Mouse (Mus musculus) megakaryocyte, adult 5-6 weeks (primary cell): ENCODE results near the gene Hist1h4c. TPM values are rescaled to one million over a fixed set of nuclear protein-coding genes. Genes with fewer than 3 reads are reported as not detected.

Source experiments
- ATAC-seq: 2 replicates; pipeline ENCODE4 v1.8.0; 2016; ENCODE audit warnings: mild to moderate bottlenecking, inconsistent platforms; ENCODE audit not compliant: poor library complexity, severe bottlenecking
- total RNA-seq, 2 experiments: library from RNA; stranded (forward) in 1 of 2; stranded (reverse) in 1 of 2; fragments of 153-499, 151-499 nt in 1 of 2; fragments of 221-1000, 200-1000 nt in 1 of 2; gene quantifications; 2 replicates each; pipeline versions ENCODE4 v1.2.3 to v1.2.4; 2015 to 2017

The Hist1h4c gene
- total RNA-seq (2015) (60.8 and 62.1 TPM in 2 replicates), total RNA-seq (2017) (282 and 359 TPM in 2 replicates)

GRCm38 (mm10) chr13:23698300-23698693 is at the start of gene Hist1h4c:
Gene Hist1h4c, minus strand, starts transcription at chr13:23698454.
- peak; percentile 88 for ATAC-seq

GRCm38 (mm10) chr13:23747892-23748288 is 49.6 kb upstream of the Hist1h4c start:
- no peak for ATAC-seq

- ATAC-seq: no peak
Measured at GRCm38 (mm10) chr13:23747081-23747891, 49.0 kb upstream of the Hist1h4c start.

GRCm38 (mm10) chr13:23746201-23747080 is 48.2 kb upstream of the Hist1h4c start, which contains the start of gene Hist1h2bb:
Gene Hist1h2bb, plus strand, starts transcription at chr13:23746734.
- peak; percentile 72 for ATAC-seq

- peak; percentile 55 for ATAC-seq
Measured at GRCm38 (mm10) chr13:23745381-23746161, 47.3 kb upstream of the Hist1h4c start, which contains the start of gene Hist1h3c. Gene Hist1h3c, minus strand, starts transcription at chr13:23745602.

- no peak for ATAC-seq
Measured at GRCm38 (mm10) chr13:23744421-23745380, 46.4 kb upstream of the Hist1h4c start.

- no peak for ATAC-seq
Measured at GRCm38 (mm10) chr13:23743963-23744362, 45.7 kb upstream of the Hist1h4c start.

GRCm38 (mm10) chr13:23743215-23743614 is 45.0 kb upstream of the Hist1h4c start:
- ATAC-seq: no peak

GRCm38 (mm10) chr13:23742007-23742406 is 43.8 kb upstream of the Hist1h4c start:
- ATAC-seq: no peak

- ATAC-seq: no peak
Measured at GRCm38 (mm10) chr13:23740910-23741309, 42.7 kb upstream of the Hist1h4c start.

GRCm38 (mm10) chr13:23740256-23740840 is 42.1 kb upstream of the Hist1h4c start:
- ATAC-seq: no peak

- ATAC-seq: peak; percentile 34
Measured at GRCm38 (mm10) chr13:23739922-23740252, 41.6 kb upstream of the Hist1h4c start.

GRCm38 (mm10) chr13:23739069-23739921 is 41.0 kb upstream of the Hist1h4c start:
- ATAC-seq: peak; percentile 65

- peak; percentile 71 for ATAC-seq
Measured at GRCm38 (mm10) chr13:23738677-23739068, 40.4 kb upstream of the Hist1h4c start, which contains the start of gene Hist1h1c. Gene Hist1h1c, plus strand, starts transcription at chr13:23738808.

- no peak for ATAC-seq
Measured at GRCm38 (mm10) chr13:23738041-23738440, 39.8 kb upstream of the Hist1h4c start.

GRCm38 (mm10) chr13:23737091-23737490 is 38.8 kb upstream of the Hist1h4c start:
- ATAC-seq: no peak

- peak; percentile 80 for ATAC-seq
Measured at GRCm38 (mm10) chr13:23732156-23732804, 34.0 kb upstream of the Hist1h4c start.

- ATAC-seq: no peak
Measured at GRCm38 (mm10) chr13:23730479-23730878, 32.2 kb upstream of the Hist1h4c start.
